Mouse (Mus musculus) heart, postnatal 0 days (tissue): ENCODE data around the gene Mlxipl. TPM values are rescaled to one million over a fixed set of nuclear protein-coding genes. Genes with fewer than 3 reads are reported as not detected.
A peak's percentile ranks its signal among the peaks of the same experiment; 100 is the strongest.

Experiments used
- ATAC-seq: fragments of 200-750 bp; cut with Nextera tagmentation; 2 replicates; pipeline ENCODE4 v1.8.0; 2017; ENCODE audit warnings: low read depth, moderate number of reproducible peaks, moderate library complexity; ENCODE audit not compliant: insufficient read depth
- DNase-seq: peaks from one replicate; pipeline ENCODE4 v3.0.0-alpha.2; 2016; ENCODE audit warnings: low spot score
- H3K27ac ChIP-seq: fragments of 300-500 bp; sonication (generic); 2 replicates; pipeline ENCODE4 v1.5.1; 2014; ENCODE audit warnings: low read depth, mild to moderate bottlenecking
- H3K27me3 ChIP-seq: fragments of 300-500 bp; sonication (generic); 2 replicates; pipeline ENCODE4 v1.6.1; 2014; ENCODE audit warnings: low read length, mixed read lengths; ENCODE audit not compliant: control insufficient read depth, insufficient read depth
- H3K36me3 ChIP-seq: fragments of 300-500 bp; sonication (generic); replicated peaks from 2 replicates; pipeline ENCODE4 v1.6.1; 2014; ENCODE audit warnings: low read length, mixed read lengths; ENCODE audit not compliant: control insufficient read depth, insufficient read depth
- H3K4me1 ChIP-seq: fragments of 300-500 bp; sonication (generic); 2 replicates; pipeline ENCODE4 v1.6.1; 2014; ENCODE audit warnings: antibody characterized with exemption; ENCODE audit not compliant: control insufficient read depth, insufficient read depth
- H3K4me2 ChIP-seq: fragments of 300-500 bp; sonication (generic); 2 replicates; pipeline ENCODE4 v1.6.1; 2014; ENCODE audit warnings: low read depth, mild to moderate bottlenecking, low read length, moderate library complexity
- H3K4me3 ChIP-seq: fragments of 300-500 bp; sonication (generic); 2 replicates; pipeline ENCODE4 v1.5.1; 2014; ENCODE audit warnings: low read depth, low read length
- H3K9ac ChIP-seq: fragments of 300-500 bp; sonication (generic); replicated peaks from 2 replicates; pipeline ENCODE4 v1.6.1; 2014; ENCODE audit warnings: low read depth, low read length, mixed read lengths
- H3K9me3 ChIP-seq: fragments of 300-500 bp; sonication (generic); replicated peaks from 2 replicates; pipeline ENCODE4 v1.6.1; 2016; ENCODE audit warnings: low read length; ENCODE audit not compliant: control insufficient read depth
- CTCF ChIP-seq: IDR thresholded peaks from 2 replicates; pipeline ENCODE4 v1.5.1; 2016; ENCODE audit warnings: antibody characterized with exemption, control low read depth, low read depth
- EP300 ChIP-seq: IDR thresholded peaks from 2 replicates; pipeline ENCODE4 v1.6.1; 2016; ENCODE audit warnings: antibody characterized with exemption, low read depth
- WGBS: fragments of 180-500 bp; shearing (Covaris S2); extraction: QIAGEN DNeasy Blood & Tissue Kit; methylation state at CpG from one replicate; pipeline ENCODE4 v1.1.7; 2014; 5-methylcytosine and 5-hydroxymethylcytosine counted together
- polyA plus RNA-seq: library from polyadenylated mRNA; unstranded; fragments of >200 nt; fragmentation: Nextera tagmentation; extraction: Ambion mirVana; gene quantifications from 2 replicates; pipeline ENCODE4 v1.2.1, GENCODE M21; 2015
- total RNA-seq: library from RNA; depleted of rRNA; stranded (reverse); fragments of >200 nt; gene quantifications from 2 replicates; pipeline ENCODE4 v1.2.3, GENCODE M21; 2014; ENCODE audit warnings: low replicate concordance

The Mlxipl gene
- total and polyA plus RNA-seq, 2 experiments from 2014 or later = 5.3 to 16.0 TPM

- Histone ChIP-seq H3K27ac (no peak overlapping the region), H3K4me2 (no peak overlapping the region), H3K4me3 (no peak overlapping the region), H3K27me3 (peaks cover 6% of the 10 kb centered on the region; the same call in 1 of the 2 replicates), H3K36me3 (no peaks in the 10 kb centered on the region), H3K4me1 (no peaks in the 10 kb centered on the region), H3K9me3 (no peaks in the 10 kb centered on the region), H3K9ac (no peak overlapping the region)
- DNase-seq = no peak
- ATAC-seq = no peak
- 84% methylated on average over 5 of the region's 5 CpGs for WGBS
- TF ChIP-seq EP300 (no peak), CTCF (no peak)
These were observed 9.2 kb upstream of the Mlxipl start for GRCm38 (mm10) chr5:135080539-135080938.

- 61% methylated on average over 4 of the region's 4 CpGs for WGBS
- TF ChIP-seq CTCF (no peak), EP300 (no peak)
- Histone ChIP-seq H3K27ac (no peak overlapping the region), H3K4me3 (no peak overlapping the region), H3K27me3 (peaks cover 44% of the 10 kb centered on the region), H3K36me3 (no peaks in the 10 kb centered on the region), H3K4me2 (no peak overlapping the region), H3K9ac (no peak overlapping the region), H3K9me3 (no peaks in the 10 kb centered on the region), H3K4me1 (no peaks in the 10 kb centered on the region)
- ATAC-seq = no peak
- DNase-seq = no peak
These were observed 2.8 kb upstream of the Mlxipl start for GRCm38 (mm10) chr5:135086871-135087270.

- 64% methylated on average over 1 of the region's 1 CpGs for WGBS
- no peak overlapping the region for H3K4me3 ChIP-seq
- no peaks in the 10 kb centered on the region for H3K4me1 ChIP-seq
- peaks cover 24% of the 10 kb centered on the region for H3K27me3 ChIP-seq
- no peaks in the 10 kb centered on the region for H3K9me3 ChIP-seq
- H3K27ac ChIP-seq = no peak overlapping the region
- ATAC-seq (no peak), DNase-seq (no peak)
- TF ChIP-seq EP300 = no peak
- TF ChIP-seq CTCF = no peak
- H3K4me2 ChIP-seq = no peak overlapping the region
- H3K36me3 ChIP-seq = no peaks in the 10 kb centered on the region
- H3K9ac ChIP-seq = no peak overlapping the region
These were observed 11.3 kb downstream of the Mlxipl start for GRCm38 (mm10) chr5:135100981-135101380.

- H3K4me1 ChIP-seq = peaks cover 5% of the 10 kb centered on the region; the same call in 1 of the 2 replicates
- H3K36me3 ChIP-seq = no peaks in the 10 kb centered on the region
- no peak for DNase-seq
- peaks cover 42% of the 10 kb centered on the region for H3K27me3 ChIP-seq
- no peak for ATAC-seq
- no peak overlapping the region for H3K27ac ChIP-seq
- H3K4me2 ChIP-seq = no peak overlapping the region
- H3K9ac ChIP-seq = no peak overlapping the region
- no peak overlapping the region for H3K4me3 ChIP-seq
- H3K9me3 ChIP-seq = no peaks in the 10 kb centered on the region
- 57% methylated on average over 11 of the region's 11 CpGs for WGBS
- peak; percentile 55 for TF ChIP-seq CTCF
- TF ChIP-seq EP300 = no peak
These were observed 14.4 kb downstream of the Mlxipl start for GRCm38 (mm10) chr5:135103999-135104660.

- Histone ChIP-seq H3K4me1 (peaks cover 5% of the 10 kb centered on the region; the same call in 1 of the 2 replicates), H3K4me3 (peak overlapping the region; percentile 58), H3K4me2 (peak overlapping the region; percentile 83), H3K27me3 (peaks cover 39% of the 10 kb centered on the region), H3K9ac (peak overlapping the region; percentile 38), H3K27ac (peak overlapping the region; percentile 11; the same call in 1 of the 2 replicates), H3K9me3 (no peaks in the 10 kb centered on the region), H3K36me3 (no peaks in the 10 kb centered on the region)
- no peak for TF ChIP-seq CTCF
- no peak for TF ChIP-seq EP300
- ATAC-seq (peak; percentile 86), DNase-seq (peak; percentile 93)
- WGBS = 1% methylated on average over 48 of the region's 48 CpGs
These were observed 17.1 kb downstream of the Mlxipl start for GRCm38 (mm10) chr5:135106758-135107256.
